Mouse (Mus musculus) brain, adult 10 weeks (tissue): ENCODE data around the gene Ubac1. TPM values are rescaled to one million over a fixed set of nuclear protein-coding genes. Genes with fewer than 3 reads are reported as not detected.

Experiments used
- polyA plus RNA-seq: library from polyadenylated mRNA; stranded (reverse); fragments of 350-450 nt; fragmentation: Illumina TruSeq; extraction: RNeasy Lipid Tissue Mini Kit (QIAGEN cat#74804); gene quantifications from one replicate; pipeline ENCODE4 v1.2.3, GENCODE M21; 2015; ENCODE audit warnings: low read depth, low replicate concordance

Gene Ubac1
- 68.4 TPM for polyA plus RNA-seq

DNA sequence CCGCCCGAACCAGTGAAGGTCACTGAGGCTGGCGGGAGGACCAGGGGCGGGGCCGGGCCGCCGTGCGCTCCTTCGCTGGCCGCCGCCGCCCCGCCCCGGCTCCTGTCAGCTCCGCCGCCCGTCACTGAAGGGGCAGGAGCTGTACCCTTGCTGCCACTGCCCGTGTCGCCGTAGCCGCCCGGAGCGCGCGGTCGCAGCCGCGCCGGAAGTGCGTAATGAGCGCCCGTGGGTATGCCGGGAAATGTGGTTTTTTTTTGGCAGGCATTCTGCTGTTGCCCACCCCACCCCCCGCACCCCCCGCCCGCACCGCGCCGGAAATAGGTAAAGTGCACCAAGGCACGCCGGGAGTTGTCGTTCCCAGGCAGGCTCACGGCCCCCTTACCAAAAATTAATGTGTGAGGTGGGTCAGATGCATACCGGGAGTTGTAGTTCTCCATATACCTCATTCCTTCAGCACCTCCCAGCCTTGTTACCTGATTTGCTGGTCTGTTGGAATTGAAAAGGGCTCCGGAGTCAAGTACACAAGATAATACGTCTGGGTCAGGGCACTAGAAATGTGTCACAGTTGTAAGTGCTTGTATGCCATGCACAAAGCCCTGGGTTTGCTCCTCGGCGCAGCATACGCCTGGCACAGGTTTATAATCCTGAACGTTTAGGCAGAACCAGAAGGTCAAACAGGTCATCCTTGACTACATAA lies at the start of gene Ubac1:
Ubac1 (minus strand) TSS at position 187 of the 697 bp plus-strand sequence.

GRCm38 (mm10) chr2:25983159-25983907 lies 38.2 kb downstream of the Ubac1 start, which contains the start of gene Camsap1:
Gene Camsap1 (minus strand): TSS chr2:25983282.

Other genes starting within 250 kb of the Ubac1 start
- not detected for gene Lcn11, start 244.7 kb downstream of the Ubac1 start, polyA plus RNA-seq
- not detected for gene Gm13539, start 239.5 kb downstream of the Ubac1 start, polyA plus RNA-seq
- not detected for gene Glt6d1, start 205.9 kb downstream of the Ubac1 start, polyA plus RNA-seq
- not detected for gene Lcn9, start 198.6 kb downstream of the Ubac1 start, polyA plus RNA-seq
- not detected for gene Sohlh1, start 174.5 kb downstream of the Ubac1 start, polyA plus RNA-seq
- 90.6 TPM for gene Kcnt1, start 158.0 kb downstream of the Ubac1 start, polyA plus RNA-seq
- gene Camsap1, start 38.5 kb downstream of the Ubac1 start, polyA plus RNA-seq: 50.1 TPM
- gene Nacc2, start 101.5 kb upstream of the Ubac1 start, polyA plus RNA-seq: 55.2 TPM
- 0.30 TPM for gene Lhx3, start 186.5 kb upstream of the Ubac1 start, polyA plus RNA-seq
- 18.2 TPM for gene Qsox2, start 215.8 kb upstream of the Ubac1 start, polyA plus RNA-seq